Mouse (Mus musculus) midbrain, embryonic 11.5 days (tissue): ENCODE data around the gene Dlg2. TPM values are rescaled to one million over a fixed set of nuclear protein-coding genes. Genes with fewer than 3 reads are reported as not detected.
A peak's percentile ranks its signal among the peaks of the same experiment; 100 is the strongest.

Experiments
- ATAC-seq: fragments of 200-750 bp; cut with Nextera tagmentation; 2 replicates; pipeline ENCODE4 v1.8.0; 2017; ENCODE audit warnings: moderate TSS enrichment, moderate library complexity; ENCODE audit not compliant: low FRiP score
- DNase-seq: peaks from one replicate; pipeline ENCODE4 v3.0.0; 2015; ENCODE audit warnings: low spot score; ENCODE audit errors: missing footprints
- H3K27ac ChIP-seq: fragments of 300-500 bp; sonication (generic); 2 replicates; pipeline ENCODE4 v1.5.1; 2014; ENCODE audit warnings: low read depth, low read length
- H3K27me3 ChIP-seq: fragments of 300-500 bp; sonication (generic); 2 replicates; pipeline ENCODE4 v1.6.1; 2014; ENCODE audit warnings: mild to moderate bottlenecking, low read length, moderate library complexity, mixed read lengths; ENCODE audit not compliant: control insufficient read depth, insufficient read depth
- H3K36me3 ChIP-seq: fragments of 300-500 bp; sonication (generic); 2 replicates; pipeline ENCODE4 v1.6.1; 2014; ENCODE audit warnings: mild to moderate bottlenecking, low read length, moderate library complexity, mixed read lengths; ENCODE audit not compliant: control insufficient read depth, insufficient read depth
- H3K4me1 ChIP-seq: fragments of 300-500 bp; sonication (generic); 2 replicates; pipeline ENCODE4 v1.6.1; 2014; ENCODE audit warnings: low read length; ENCODE audit not compliant: control insufficient read depth, insufficient read depth
- H3K4me2 ChIP-seq: fragments of 300-500 bp; sonication (generic); 2 replicates; pipeline ENCODE4 v1.6.1; 2014; ENCODE audit warnings: mild to moderate bottlenecking, moderate library complexity
- H3K4me3 ChIP-seq: fragments of 300-500 bp; sonication (generic); 2 replicates; pipeline ENCODE4 v1.5.1; 2014; ENCODE audit warnings: low read depth, low read length
- H3K9ac ChIP-seq: fragments of 300-500 bp; sonication (generic); 2 replicates; pipeline ENCODE4 v1.6.1; 2014; ENCODE audit warnings: low read length
- H3K9me3 ChIP-seq: fragments of 300-500 bp; sonication (generic); 2 replicates; pipeline ENCODE4 v1.6.1; 2016; ENCODE audit warnings: low read length; ENCODE audit not compliant: control insufficient read depth
- WGBS: fragments of 180-500 bp; shearing (Covaris S2); extraction: QIAGEN DNeasy Blood & Tissue Kit; methylation state at CpG from one replicate; pipeline ENCODE4 v1.1.7; 2014; 5-methylcytosine and 5-hydroxymethylcytosine counted together
- polyA plus RNA-seq: library from polyadenylated mRNA; unstranded; fragments of >200 nt; fragmentation: Nextera tagmentation; extraction: Ambion mirVana; gene quantifications from 2 replicates; pipeline ENCODE4 v1.2.1, GENCODE M21; 2014

Gene Dlg2
- polyA plus RNA-seq, 1 experiment from 2014 or later = 1.8 TPM

DNA sequence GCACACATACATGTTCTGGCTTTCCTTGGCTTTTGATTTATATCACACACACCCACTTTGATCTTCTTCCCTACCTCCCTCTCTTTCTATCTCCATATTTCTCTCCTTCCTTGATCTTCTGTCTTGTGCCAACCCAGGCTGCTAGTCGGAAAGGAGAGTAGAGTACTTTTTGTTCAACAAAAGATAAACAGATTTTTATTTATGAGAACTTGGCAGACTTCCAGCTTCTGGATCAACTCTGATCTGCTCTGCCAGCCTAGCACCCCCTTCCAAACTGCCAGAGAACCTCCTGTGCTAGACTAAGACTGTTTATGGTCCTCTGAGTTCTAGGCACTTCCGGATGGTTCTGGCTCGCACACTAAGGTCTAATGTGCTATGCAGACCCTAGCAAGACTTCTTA lies 968.3 kb downstream of the Dlg2 start:
- no peak overlapping the region for H3K4me3 ChIP-seq
- H3K4me2 ChIP-seq = no peak overlapping the region
- H3K4me1 ChIP-seq = peaks cover 7% of the 10 kb centered on the region
- no peaks in the 10 kb centered on the region for H3K36me3 ChIP-seq
- ATAC-seq (no peak), DNase-seq (no peak)
- WGBS = 82% methylated on average over 3 of the region's 3 CpGs
- no peaks in the 10 kb centered on the region for H3K27me3 ChIP-seq
- no peak overlapping the region for H3K9ac ChIP-seq
- H3K9me3 ChIP-seq = no peaks in the 10 kb centered on the region
- H3K27ac ChIP-seq = no peak overlapping the region

DNA sequence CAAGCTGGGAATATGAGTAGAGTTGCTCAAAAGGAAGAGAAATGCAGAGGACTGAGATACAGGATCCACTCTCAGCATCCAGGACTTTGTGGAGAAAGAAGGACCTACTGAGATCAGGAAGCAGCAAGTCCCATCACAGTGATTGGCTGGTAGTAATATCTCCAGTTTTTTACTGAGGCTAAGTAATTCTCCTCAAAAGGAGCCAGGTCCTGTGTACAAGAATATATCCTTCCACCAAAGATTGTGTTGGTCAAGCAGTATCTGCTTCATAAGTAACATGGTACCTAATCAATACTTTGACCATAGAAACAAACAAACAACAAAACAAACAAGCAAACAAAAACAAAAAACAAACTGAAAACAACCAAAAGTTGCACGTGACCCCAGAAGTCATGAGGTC lies 980.3 kb downstream of the Dlg2 start:
- H3K4me2 ChIP-seq = no peak overlapping the region
- H3K27ac ChIP-seq = no peak overlapping the region
- no peaks in the 10 kb centered on the region for H3K9me3 ChIP-seq
- DNase-seq (no peak), ATAC-seq (peak; percentile 47; the same call in 1 of the 2 replicates)
- no peaks in the 10 kb centered on the region for H3K36me3 ChIP-seq
- H3K9ac ChIP-seq = no peak overlapping the region
- no peaks in the 10 kb centered on the region for H3K27me3 ChIP-seq
- H3K4me3 ChIP-seq = no peak overlapping the region
- no peaks in the 10 kb centered on the region for H3K4me1 ChIP-seq
- WGBS = 14% methylated on average over 1 of the region's 1 CpGs

DNA sequence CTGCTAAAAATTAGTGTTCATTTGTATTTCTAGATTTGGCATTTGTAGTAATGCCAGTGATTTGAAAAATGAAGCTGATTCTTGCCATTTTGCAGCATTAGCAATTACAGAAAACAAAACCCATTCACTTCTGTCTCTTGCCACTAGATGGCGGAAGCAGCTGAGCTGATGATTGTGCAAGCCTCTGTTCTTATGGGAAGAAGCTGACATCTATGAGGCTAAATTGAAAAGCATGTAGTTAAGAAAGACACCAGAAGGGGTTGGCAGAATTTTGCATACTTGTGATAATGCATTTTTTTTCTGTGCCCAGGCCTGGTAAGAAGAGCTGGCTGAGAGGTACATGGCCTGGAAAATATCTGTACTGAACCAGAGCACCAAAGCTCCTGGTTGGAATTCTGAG lies 980.7 kb downstream of the Dlg2 start:
- H3K27me3 ChIP-seq = no peaks in the 10 kb centered on the region
- no peaks in the 10 kb centered on the region for H3K36me3 ChIP-seq
- no peaks in the 10 kb centered on the region for H3K9me3 ChIP-seq
- no peak overlapping the region for H3K4me3 ChIP-seq
- H3K9ac ChIP-seq = no peak overlapping the region
- H3K27ac ChIP-seq = no peak overlapping the region
- no peak overlapping the region for H3K4me2 ChIP-seq
- 0% methylated on average over 1 of the region's 1 CpGs for WGBS
- no peaks in the 10 kb centered on the region for H3K4me1 ChIP-seq
- DNase-seq (peak; percentile 93), ATAC-seq (peak; percentile 84)

DNA sequence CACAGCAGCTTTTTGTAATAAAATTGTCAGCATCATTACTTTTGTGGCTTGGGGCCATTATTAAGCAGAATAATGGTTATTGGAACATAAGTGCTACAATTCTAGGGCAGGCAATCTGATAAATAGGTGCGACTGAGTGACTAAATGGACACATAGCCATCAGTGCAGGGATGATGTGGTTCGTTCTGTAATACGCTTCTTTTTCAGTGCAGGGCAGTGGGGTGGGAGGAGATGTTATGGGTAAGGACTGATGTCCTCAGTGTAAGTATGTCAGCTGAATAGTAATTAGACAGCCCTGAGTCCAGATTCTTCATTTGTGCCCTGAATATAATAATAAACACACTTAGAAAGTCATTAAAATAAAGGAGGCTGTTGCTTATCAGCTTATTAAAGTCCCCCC lies 984.9 kb downstream of the Dlg2 start:
- H3K9ac ChIP-seq = no peak overlapping the region
- no peaks in the 10 kb centered on the region for H3K27me3 ChIP-seq
- 92% methylated on average over 3 of the region's 3 CpGs for WGBS

DNA sequence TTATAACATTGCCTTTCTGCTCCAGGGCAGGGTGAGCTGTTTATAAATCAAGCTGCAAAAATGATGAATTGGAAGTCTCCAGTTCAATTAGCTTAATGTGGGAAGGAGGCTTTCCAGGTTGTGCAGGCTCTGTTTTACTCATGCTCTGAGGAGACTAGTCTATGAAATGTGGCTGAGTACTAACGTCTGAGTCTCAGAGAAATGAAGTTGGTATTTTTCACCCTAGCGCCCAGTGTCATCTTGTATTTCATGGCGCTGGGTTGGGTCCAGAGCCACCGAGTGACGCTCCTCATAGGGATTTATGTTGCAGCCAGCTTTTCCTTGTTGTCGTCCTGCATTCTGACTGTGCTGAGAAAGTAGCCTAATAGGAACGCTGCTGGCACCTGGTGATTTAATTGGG lies 986.8 kb downstream of the Dlg2 start:
- Histone ChIP-seq H3K9me3 (no peaks in the 10 kb centered on the region), H3K9ac (no peak overlapping the region), H3K4me1 (no peaks in the 10 kb centered on the region), H3K27ac (no peak overlapping the region), H3K36me3 (no peaks in the 10 kb centered on the region), H3K4me2 (no peak overlapping the region), H3K4me3 (no peak overlapping the region), H3K27me3 (no peaks in the 10 kb centered on the region)
- DNase-seq (no peak), ATAC-seq (no peak)
- WGBS = 75% methylated on average over 7 of the region's 7 CpGs

More for the DNA sequence above, 984.9 kb downstream of the Dlg2 start:
- Histone ChIP-seq H3K36me3 (no peaks in the 10 kb centered on the region), H3K4me2 (no peak overlapping the region), H3K27ac (no peak overlapping the region), H3K9me3 (no peaks in the 10 kb centered on the region), H3K4me1 (no peaks in the 10 kb centered on the region), H3K4me3 (no peak overlapping the region)
- DNase-seq = no peak
- no peak for ATAC-seq

DNA sequence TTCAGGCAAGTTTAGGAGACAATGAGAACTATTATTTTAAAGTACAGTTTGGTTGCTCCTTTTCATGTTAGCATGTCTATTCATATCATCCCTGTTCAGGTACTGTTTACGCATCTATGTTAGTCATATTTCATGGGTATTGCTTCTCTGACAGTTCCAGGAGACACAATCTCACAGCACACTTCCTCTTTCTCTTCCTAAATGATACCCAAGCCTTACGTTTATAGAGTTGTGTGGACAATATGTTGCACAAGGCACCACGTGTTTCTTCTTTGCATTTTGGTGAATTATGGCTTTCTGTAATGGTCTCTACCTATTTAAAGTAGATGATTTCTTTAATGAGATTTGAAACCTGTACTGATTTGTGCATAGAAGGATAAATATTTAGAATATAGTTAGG lies 990.6 kb downstream of the Dlg2 start:
- ATAC-seq = no peak
- 83% methylated on average over 3 of the region's 3 CpGs for WGBS
- Histone ChIP-seq H3K4me1 (no peaks in the 10 kb centered on the region), H3K4me3 (no peak overlapping the region), H3K9me3 (no peaks in the 10 kb centered on the region), H3K9ac (no peak overlapping the region), H3K27ac (no peak overlapping the region), H3K36me3 (no peaks in the 10 kb centered on the region), H3K4me2 (no peak overlapping the region), H3K27me3 (no peaks in the 10 kb centered on the region)
- DNase-seq = no peak

DNA sequence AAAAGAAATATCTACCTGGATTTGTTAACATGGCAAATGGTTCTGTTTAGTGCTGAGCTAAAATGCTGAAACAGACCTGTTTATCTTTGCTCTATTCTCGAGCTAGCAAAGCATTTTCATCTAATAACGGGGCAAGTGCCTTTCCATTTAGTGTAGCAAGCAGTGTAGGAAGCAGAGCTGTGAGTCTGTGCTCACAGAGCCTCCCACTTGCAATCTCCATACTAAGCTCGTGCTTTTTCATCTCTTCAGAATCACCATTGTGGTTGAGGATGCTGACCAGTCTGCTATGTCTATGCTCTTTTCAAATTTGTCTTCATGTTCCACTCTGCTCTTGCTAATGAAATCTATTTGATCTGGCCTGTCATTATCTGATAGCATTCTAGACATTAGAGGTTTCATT lies 1002.7 kb downstream of the Dlg2 start:
- 81% methylated on average over 3 of the region's 3 CpGs for WGBS
- no peaks in the 10 kb centered on the region for H3K9me3 ChIP-seq

DNA sequence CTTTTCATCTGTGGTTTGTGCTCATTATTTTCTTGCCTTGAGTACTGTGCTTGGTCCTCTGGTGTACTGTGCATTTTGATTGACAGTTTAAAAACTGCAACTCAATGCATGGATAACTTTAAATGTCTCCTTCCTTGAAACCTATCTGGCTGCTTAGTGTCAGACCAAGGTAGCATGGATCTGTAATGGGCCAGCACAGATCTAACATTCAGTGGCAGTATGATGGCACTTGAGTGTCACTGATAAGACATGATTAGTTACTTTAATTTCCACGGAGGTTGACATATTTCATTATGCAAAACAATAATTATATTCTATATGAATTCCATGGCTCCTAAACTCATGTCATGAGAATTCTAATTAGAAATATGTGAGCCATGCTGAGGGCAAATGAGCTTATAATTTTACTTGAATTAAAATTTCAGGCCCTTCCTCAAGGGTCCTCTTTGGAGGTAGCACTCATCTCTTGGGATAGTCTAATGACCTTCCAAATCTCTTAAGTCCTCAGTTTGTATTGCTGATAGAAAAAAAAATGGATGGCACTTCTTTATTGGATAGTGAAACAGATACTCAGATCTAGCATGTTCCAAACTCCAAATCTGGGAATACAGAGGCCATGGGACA lies 1005.2 kb downstream of the Dlg2 start:
- no peak for ATAC-seq
- H3K4me3 ChIP-seq = no peak overlapping the region
- no peaks in the 10 kb centered on the region for H3K9me3 ChIP-seq
- DNase-seq = no peak
- no peaks in the 10 kb centered on the region for H3K36me3 ChIP-seq
- 83% methylated on average over 1 of the region's 1 CpGs for WGBS
- H3K4me1 ChIP-seq = no peaks in the 10 kb centered on the region
- H3K27ac ChIP-seq = no peak overlapping the region
- no peaks in the 10 kb centered on the region for H3K27me3 ChIP-seq
- no peak overlapping the region for H3K4me2 ChIP-seq
- H3K9ac ChIP-seq = no peak overlapping the region

More for the DNA sequence above, 1002.7 kb downstream of the Dlg2 start:
- Histone ChIP-seq H3K27ac (no peak overlapping the region), H3K4me2 (no peak overlapping the region), H3K4me3 (no peak overlapping the region), H3K4me1 (no peaks in the 10 kb centered on the region), H3K9ac (no peak overlapping the region), H3K27me3 (no peaks in the 10 kb centered on the region), H3K36me3 (no peaks in the 10 kb centered on the region)
- no peak for DNase-seq
- no peak for ATAC-seq

DNA sequence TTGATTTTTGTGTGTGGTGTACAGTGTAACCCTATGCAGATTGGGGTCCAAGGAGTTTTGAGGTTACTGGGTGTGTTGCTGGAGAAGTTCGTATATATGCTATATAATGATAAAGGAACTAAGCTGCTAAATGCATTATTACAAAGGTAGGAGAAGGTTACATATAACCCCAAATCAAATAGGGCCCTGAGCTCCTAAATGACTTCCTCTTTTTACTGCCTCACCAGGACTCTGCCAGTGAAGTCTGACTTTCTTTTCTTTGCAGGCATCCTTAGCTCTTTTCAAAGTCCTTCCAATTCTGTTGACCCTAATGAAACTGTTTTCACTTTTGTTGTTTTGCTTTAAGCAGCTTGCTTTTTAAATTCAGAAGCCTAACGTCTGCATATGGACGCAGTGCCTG lies 1016.8 kb downstream of the Dlg2 start:
- H3K4me3 ChIP-seq = no peak overlapping the region
- H3K27ac ChIP-seq = no peak overlapping the region
- H3K4me2 ChIP-seq = no peak overlapping the region
- no peak for DNase-seq
- H3K27me3 ChIP-seq = no peaks in the 10 kb centered on the region
- H3K4me1 ChIP-seq = no peaks in the 10 kb centered on the region
- no peaks in the 10 kb centered on the region for H3K36me3 ChIP-seq
- H3K9ac ChIP-seq = no peak overlapping the region
- H3K9me3 ChIP-seq = no peaks in the 10 kb centered on the region
- ATAC-seq = no peak
- 78% methylated on average over 3 of the region's 3 CpGs for WGBS
